Mouse (Mus musculus): Measurements from ENCODE around the gene Psd. TPM values are rescaled to one million over a fixed set of nuclear protein-coding genes. Genes with fewer than 3 reads are reported as not detected.

Gene Psd
- polyA plus RNA-seq, 1 experiment: 1.4 TPM

DNA sequence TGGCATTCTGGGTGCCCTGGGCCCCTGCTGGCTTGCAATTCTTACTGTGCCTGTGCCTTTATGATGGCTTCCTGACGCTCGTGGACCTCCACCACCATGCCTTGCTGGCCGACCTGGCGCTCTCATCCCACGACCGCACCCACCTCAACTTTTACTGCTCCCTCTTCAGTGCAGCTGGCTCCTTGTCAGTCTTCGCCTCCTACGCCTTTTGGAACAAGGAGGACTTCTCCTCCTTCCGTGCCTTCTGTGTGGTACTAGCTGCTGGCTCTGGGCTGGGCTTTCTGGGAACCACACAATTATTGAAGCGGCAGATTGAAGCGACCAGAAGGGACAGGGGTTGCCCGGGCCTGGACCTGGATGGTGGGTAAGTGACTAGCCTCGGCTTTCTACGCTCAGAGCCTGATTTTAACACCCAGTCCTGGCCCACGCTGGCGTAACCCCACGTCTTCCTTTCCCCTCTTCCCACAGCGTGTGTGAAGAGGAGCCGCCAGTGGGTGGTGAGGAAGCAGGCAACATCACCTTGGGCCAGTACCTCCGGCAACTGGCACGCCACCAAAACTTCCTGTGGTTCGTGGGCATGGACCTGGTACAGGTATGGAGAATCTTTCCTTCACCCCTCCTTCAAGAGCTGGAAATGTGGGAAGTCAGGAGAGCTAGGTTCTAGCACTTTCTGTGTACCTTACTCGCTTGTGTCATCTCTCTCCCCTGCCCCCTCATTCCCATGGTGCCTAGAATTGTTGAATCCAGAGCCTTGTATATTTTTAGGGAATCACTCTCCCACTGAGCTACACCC is 41.0 kb upstream of the Psd start:
- no peak for TF ChIP-seq POLR2A (IDR thresholded peaks at IDR 0.05; ENCODE audit: insufficient read depth, low read length)
- no peak for TF ChIP-seq CTCF (IDR thresholded peaks at IDR 0.05; ENCODE audit: low read depth, low read length)
- no peak for TF ChIP-seq EP300 (IDR thresholded peaks at IDR 0.05; ENCODE audit: insufficient read depth, low read depth, low read length)
- Histone ChIP-seq H3K4me3 (ENCODE audit: low read depth, low read length) (no peak overlapping the region), H3K4me1 (ENCODE audit: control insufficient read depth, insufficient read depth, low read length) (peaks cover 3% of the 10 kb centered on the region), H3K27ac (ENCODE audit: insufficient read depth, low read length) (no peak overlapping the region), H3K27me3 (ENCODE audit: control insufficient read depth, insufficient read depth, low read length, poor library complexity, severe bottlenecking) (no peaks in the 10 kb centered on the region), H3K9ac (ENCODE audit: low read depth, poor library complexity, severe bottlenecking) (no peak overlapping the region), H3K9me3 (replicated peaks; ENCODE audit: control insufficient read depth, insufficient read depth, low read length, poor library complexity, severe bottlenecking) (no peaks in the 10 kb centered on the region), H3K36me3 (ENCODE audit: control insufficient read depth, insufficient read depth, low read length, poor library complexity, severe bottlenecking) (peaks cover 12% of the 10 kb centered on the region)

DNA sequence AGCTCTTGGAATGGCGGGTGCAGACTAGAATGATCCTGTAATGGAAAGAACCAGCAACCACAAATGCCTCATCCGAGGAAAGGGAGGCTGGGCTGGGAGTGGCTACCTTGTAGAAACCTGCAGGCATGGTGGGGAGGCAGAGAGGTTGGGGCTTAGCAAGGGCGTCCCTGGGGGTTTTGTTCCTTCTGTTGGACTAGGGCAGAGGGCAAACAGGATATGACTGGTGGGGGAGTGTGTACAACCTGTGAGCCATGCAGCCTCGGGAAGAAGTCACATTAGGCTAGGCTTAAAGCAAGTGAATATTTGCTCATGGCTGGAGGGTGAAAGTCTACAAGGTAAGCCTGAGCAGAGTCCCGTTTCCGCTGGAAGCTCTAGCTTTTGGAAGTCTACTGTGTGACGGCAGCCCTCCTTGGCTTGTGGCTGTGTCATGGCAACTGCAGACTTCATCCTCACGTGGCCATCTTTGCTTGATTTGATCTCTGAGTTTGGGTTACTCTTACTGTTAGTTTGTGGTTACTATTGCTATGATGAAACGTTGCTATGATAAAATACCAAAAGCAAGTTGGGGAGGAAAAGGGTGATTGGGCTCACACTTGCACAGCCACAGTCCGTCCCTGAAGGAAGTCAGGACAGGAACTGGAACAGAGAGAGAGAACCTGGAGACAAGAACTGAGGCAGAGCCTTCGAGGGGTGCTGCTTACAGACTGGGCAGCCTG is 36.5 kb upstream of the Psd start:
- no peaks in the 10 kb centered on the region; the same call in 1 of the 2 replicates for H3K36me3 ChIP-seq (ENCODE audit: control insufficient read depth, insufficient read depth, low read length, poor library complexity, severe bottlenecking)
- no peaks in the 10 kb centered on the region for H3K9me3 ChIP-seq (replicated peaks; ENCODE audit: control insufficient read depth, insufficient read depth, low read length, poor library complexity, severe bottlenecking)
- no peak overlapping the region for H3K4me3 ChIP-seq (ENCODE audit: low read depth, low read length)
- peaks cover 3% of the 10 kb centered on the region for H3K4me1 ChIP-seq (ENCODE audit: control insufficient read depth, insufficient read depth, low read length)
- H3K9ac ChIP-seq (ENCODE audit: low read depth, poor library complexity, severe bottlenecking): no peak overlapping the region
- TF ChIP-seq POLR2A (IDR thresholded peaks at IDR 0.05; ENCODE audit: insufficient read depth, low read length) (no peak), CTCF (IDR thresholded peaks at IDR 0.05; ENCODE audit: low read depth, low read length) (no peak), EP300 (IDR thresholded peaks at IDR 0.05; ENCODE audit: insufficient read depth, low read depth, low read length) (no peak)
- no peaks in the 10 kb centered on the region for H3K27me3 ChIP-seq (ENCODE audit: control insufficient read depth, insufficient read depth, low read length, poor library complexity, severe bottlenecking)
- H3K27ac ChIP-seq (ENCODE audit: insufficient read depth, low read length): no peak overlapping the region

DNA sequence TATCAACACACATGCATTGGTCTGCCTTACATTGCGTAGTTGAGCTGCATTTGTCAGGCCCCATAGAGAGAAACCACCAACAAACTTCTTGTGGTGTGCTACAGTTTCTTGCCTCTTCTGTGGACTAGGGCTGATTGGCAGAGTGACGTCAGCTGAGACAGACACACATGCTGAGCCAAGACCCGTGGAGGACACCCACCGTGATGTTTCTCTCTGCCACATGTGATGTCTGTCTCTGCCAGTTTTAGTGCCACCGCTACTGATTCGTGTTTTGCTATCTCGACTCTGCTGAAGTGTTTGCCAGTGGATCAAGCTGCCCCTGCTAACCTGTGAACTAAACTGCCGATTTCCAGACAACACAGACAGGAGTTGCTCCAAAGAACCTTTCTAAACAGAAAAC is 35.1 kb upstream of the Psd start:
- TF ChIP-seq POLR2A (IDR thresholded peaks at IDR 0.05; ENCODE audit: insufficient read depth, low read length) (no peak), EP300 (IDR thresholded peaks at IDR 0.05; ENCODE audit: insufficient read depth, low read depth, low read length) (no peak), CTCF (IDR thresholded peaks at IDR 0.05; ENCODE audit: low read depth, low read length) (no peak)
- peaks cover 3% of the 10 kb centered on the region for H3K4me1 ChIP-seq (ENCODE audit: control insufficient read depth, insufficient read depth, low read length)
- no peaks in the 10 kb centered on the region for H3K27me3 ChIP-seq (ENCODE audit: control insufficient read depth, insufficient read depth, low read length, poor library complexity, severe bottlenecking)
- no peak overlapping the region for H3K4me3 ChIP-seq (ENCODE audit: low read depth, low read length)
- no peak overlapping the region for H3K9ac ChIP-seq (ENCODE audit: low read depth, poor library complexity, severe bottlenecking)
- no peaks in the 10 kb centered on the region; the same call in 1 of the 2 replicates for H3K36me3 ChIP-seq (ENCODE audit: control insufficient read depth, insufficient read depth, low read length, poor library complexity, severe bottlenecking)
- H3K27ac ChIP-seq (ENCODE audit: insufficient read depth, low read length): no peak overlapping the region
- H3K9me3 ChIP-seq (replicated peaks; ENCODE audit: control insufficient read depth, insufficient read depth, low read length, poor library complexity, severe bottlenecking): no peaks in the 10 kb centered on the region

DNA sequence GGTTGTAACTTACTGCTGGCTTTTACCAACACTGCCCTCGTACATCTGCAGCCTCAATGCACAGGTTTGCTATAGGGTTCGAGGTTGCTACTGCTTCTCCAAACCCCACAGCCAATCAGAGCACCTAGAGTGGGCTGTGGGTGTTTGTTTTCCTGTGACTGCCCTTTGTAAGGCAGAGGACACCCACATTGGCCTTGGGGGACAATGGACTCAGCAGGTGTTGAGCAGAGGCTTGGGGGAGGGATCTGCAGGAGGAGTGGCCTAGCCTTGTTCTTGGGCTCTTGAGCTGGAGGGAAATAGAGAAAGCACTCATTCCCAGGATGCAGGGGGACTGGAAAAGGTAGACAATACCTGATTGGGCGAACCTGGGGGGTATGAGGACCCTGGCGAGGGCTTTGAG is 31.4 kb upstream of the Psd start:
- H3K36me3 ChIP-seq (ENCODE audit: control insufficient read depth, insufficient read depth, low read length, poor library complexity, severe bottlenecking): no peaks in the 10 kb centered on the region; the same call in 1 of the 2 replicates
- no peaks in the 10 kb centered on the region for H3K9me3 ChIP-seq (replicated peaks; ENCODE audit: control insufficient read depth, insufficient read depth, low read length, poor library complexity, severe bottlenecking)
- H3K27me3 ChIP-seq (ENCODE audit: control insufficient read depth, insufficient read depth, low read length, poor library complexity, severe bottlenecking): no peaks in the 10 kb centered on the region
- TF ChIP-seq POLR2A (IDR thresholded peaks at IDR 0.05; ENCODE audit: insufficient read depth, low read length): no peak
- peak; percentile 81; the same call in 1 of the 2 replicates for TF ChIP-seq EP300 (IDR thresholded peaks at IDR 0.05; ENCODE audit: insufficient read depth, low read depth, low read length)
- peak overlapping the region; percentile 91 for H3K4me3 ChIP-seq (ENCODE audit: low read depth, low read length)
- H3K4me1 ChIP-seq (ENCODE audit: control insufficient read depth, insufficient read depth, low read length): peaks cover 2% of the 10 kb centered on the region
- H3K27ac ChIP-seq (ENCODE audit: insufficient read depth, low read length): peak overlapping the region; percentile 88
- H3K9ac ChIP-seq (ENCODE audit: low read depth, poor library complexity, severe bottlenecking): peak overlapping the region; percentile 88

DNA sequence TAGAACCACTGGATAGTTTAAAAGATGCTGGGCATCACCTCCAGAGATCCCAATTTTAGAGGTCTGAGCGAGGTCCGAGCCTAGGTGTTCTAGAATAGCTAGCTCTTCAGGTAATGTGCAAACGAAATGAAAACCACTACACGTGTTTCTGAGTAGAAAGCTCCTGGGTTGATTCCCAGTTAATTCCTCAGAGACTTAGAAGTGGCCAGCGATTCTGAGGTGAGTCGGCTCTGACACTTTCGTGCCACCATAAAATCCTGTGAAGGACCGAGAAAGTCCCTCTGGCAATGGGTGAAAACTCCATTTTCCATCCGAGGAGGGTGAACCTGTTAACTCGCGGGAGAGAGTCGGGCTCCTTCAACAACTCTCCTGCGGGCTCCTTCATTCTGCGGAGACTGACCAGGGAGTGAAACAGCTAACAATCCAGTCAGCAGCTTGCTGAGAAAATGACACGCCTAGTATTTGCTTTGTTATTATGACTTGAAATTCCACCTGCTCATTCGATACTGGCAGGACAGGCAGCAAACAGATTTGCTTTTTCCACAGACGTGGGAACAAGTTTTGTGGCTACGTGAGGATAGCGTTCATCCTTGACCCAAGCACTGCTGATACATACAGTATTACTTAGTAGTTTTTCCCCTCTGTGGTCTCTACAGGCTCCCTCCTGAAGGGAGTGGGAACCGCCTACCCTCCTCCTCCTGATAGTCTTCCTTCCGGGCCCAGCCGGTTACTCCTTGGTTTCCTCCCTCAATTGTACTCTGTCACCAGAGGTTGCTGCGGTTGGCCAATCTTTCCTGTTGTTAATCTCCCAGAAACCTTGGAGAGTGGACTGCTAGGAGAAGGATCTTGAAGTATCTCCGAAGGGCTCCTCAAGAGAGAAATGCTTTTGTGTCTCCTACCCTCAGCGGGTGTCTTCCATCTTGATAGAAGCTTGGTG is 30.7 kb upstream of the Psd start:
- no peaks in the 10 kb centered on the region for H3K4me1 ChIP-seq (ENCODE audit: control insufficient read depth, insufficient read depth, low read length)
- TF ChIP-seq POLR2A (IDR thresholded peaks at IDR 0.05; ENCODE audit: insufficient read depth, low read length): no peak
- TF ChIP-seq EP300 (IDR thresholded peaks at IDR 0.05; ENCODE audit: insufficient read depth, low read depth, low read length): no peak
- no peak for TF ChIP-seq CTCF (IDR thresholded peaks at IDR 0.05; ENCODE audit: low read depth, low read length)
- no peaks in the 10 kb centered on the region for H3K27me3 ChIP-seq (ENCODE audit: control insufficient read depth, insufficient read depth, low read length, poor library complexity, severe bottlenecking)
- H3K36me3 ChIP-seq (ENCODE audit: control insufficient read depth, insufficient read depth, low read length, poor library complexity, severe bottlenecking): no peaks in the 10 kb centered on the region; the same call in 1 of the 2 replicates
- peak overlapping the region; percentile 88 for H3K27ac ChIP-seq (ENCODE audit: insufficient read depth, low read length)
- peak overlapping the region; percentile 88 for H3K9ac ChIP-seq (ENCODE audit: low read depth, poor library complexity, severe bottlenecking)
- H3K4me3 ChIP-seq (ENCODE audit: low read depth, low read length): peak overlapping the region; percentile 91
- H3K9me3 ChIP-seq (replicated peaks; ENCODE audit: control insufficient read depth, insufficient read depth, low read length, poor library complexity, severe bottlenecking): no peaks in the 10 kb centered on the region
